Mouse (Mus musculus) kidney, adult 2 months (tissue): ENCODE measurements around the gene Prkce. TPM values are rescaled to one million over a fixed set of nuclear protein-coding genes. Genes with fewer than 3 reads are reported as not detected.
A peak's percentile ranks its signal among the peaks of the same experiment; 100 is the strongest.

Experiments
- DNase-seq: peaks from one replicate; pipeline ENCODE4 v3.0.0; 2021
- H3K27ac ChIP-seq: fragments of 200-500 bp; 2 replicates; pipeline ENCODE4 v1.5.1; 2012; ENCODE audit warnings: low read depth, low read length, control low read depth, inconsistent platforms; ENCODE audit not compliant: insufficient read depth
- H3K27me3 ChIP-seq: fragments of 200-500 bp; replicated peaks from 2 replicates; pipeline ENCODE4 v1.6.1; 2012; ENCODE audit warnings: mild to moderate bottlenecking, moderate library complexity, low read length, inconsistent platforms; ENCODE audit not compliant: control insufficient read depth, insufficient read depth
- H3K36me3 ChIP-seq: fragments of 200-500 bp; 2 replicates; pipeline ENCODE4 v1.6.1; 2012; ENCODE audit warnings: mild to moderate bottlenecking, moderate library complexity, low read length, inconsistent platforms; ENCODE audit not compliant: control insufficient read depth, insufficient read depth
- H3K4me1 ChIP-seq: fragments of 200-500 bp; 2 replicates; pipeline ENCODE4 v1.6.1; 2011; ENCODE audit warnings: low read length; ENCODE audit not compliant: control insufficient read depth, insufficient read depth
- H3K4me3 ChIP-seq: fragments of 200-500 bp; 2 replicates; pipeline ENCODE4 v1.5.1; 2011; ENCODE audit warnings: mild to moderate bottlenecking, low read depth, low read length, control low read depth; ENCODE audit not compliant: insufficient read depth
- CTCF ChIP-seq: fragments of 200-500 bp; conservative IDR thresholded peaks from 2 replicates; pipeline ENCODE4 v1.5.1; 2011; ENCODE audit warnings: low read depth, mild to moderate bottlenecking, control low read depth, low read length, moderate library complexity, mixed read lengths; ENCODE audit not compliant: insufficient read depth, insufficient read length
- POLR2A ChIP-seq: fragments of 200-500 bp; IDR thresholded peaks from one replicate; pipeline ENCODE4 v1.6.1; 2011; ENCODE audit warnings: low read depth, low read length, control low read depth
- WGBS: fragments of 180-500 bp; shearing (Covaris S2); methylation state at CpG from one replicate; pipeline ENCODE4 v1.1.7; 2018; 5-methylcytosine and 5-hydroxymethylcytosine counted together
- polyA plus RNA-seq: library from polyadenylated mRNA; depleted of rRNA; stranded (reverse); fragments of >200 nt; gene quantifications from 2 replicates; pipeline ENCODE4 v1.2.3, GENCODE M21; 2012

Prkce gene
- polyA plus RNA-seq, 1 experiment: 6.1 TPM

- peak; percentile 42 for DNase-seq
- H3K27ac ChIP-seq: no peak overlapping the region
These were observed 237.4 kb downstream of the Prkce start for GRCm38 (mm10) chr17:86404795-86405501.

DNA sequence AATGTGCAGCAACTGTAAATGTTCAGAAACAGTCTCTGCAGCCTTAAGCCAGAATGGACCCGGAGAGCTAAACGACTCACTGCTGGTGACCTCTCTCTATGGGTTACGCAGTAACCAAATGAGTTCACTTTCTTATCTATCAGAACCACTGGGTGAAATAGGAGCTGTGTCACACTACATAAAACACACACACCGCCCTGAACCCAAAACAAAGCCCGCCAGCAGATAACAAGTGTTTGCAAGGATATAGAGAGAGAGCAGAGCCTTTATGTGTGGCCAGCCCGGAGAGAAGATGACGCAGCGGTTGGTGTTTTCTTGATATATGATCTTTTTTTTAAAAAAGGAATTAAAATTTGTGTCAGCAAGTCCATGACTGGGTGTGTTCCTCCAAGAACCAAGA is 238.1 kb downstream of the Prkce start:
- Histone ChIP-seq H3K27ac (no peak overlapping the region), H3K36me3 (no peaks in the 10 kb centered on the region), H3K4me1 (peaks cover 9% of the 10 kb centered on the region), H3K4me3 (no peak overlapping the region), H3K27me3 (no peaks in the 10 kb centered on the region)
- no peak for TF ChIP-seq POLR2A
- TF ChIP-seq CTCF: no peak
- DNase-seq: no peak
- WGBS: 70% methylated on average over 8 of the region's 8 CpGs

More at GRCm38 (mm10) chr17:86404795-86405501, 237.4 kb downstream of the Prkce start:
- TF ChIP-seq CTCF: no peak
- TF ChIP-seq POLR2A: no peak
- Histone ChIP-seq H3K27me3 (no peaks in the 10 kb centered on the region), H3K4me3 (no peak overlapping the region), H3K4me1 (peaks cover 14% of the 10 kb centered on the region), H3K36me3 (no peaks in the 10 kb centered on the region)
- 73% methylated on average over 11 of the region's 11 CpGs for WGBS

DNA sequence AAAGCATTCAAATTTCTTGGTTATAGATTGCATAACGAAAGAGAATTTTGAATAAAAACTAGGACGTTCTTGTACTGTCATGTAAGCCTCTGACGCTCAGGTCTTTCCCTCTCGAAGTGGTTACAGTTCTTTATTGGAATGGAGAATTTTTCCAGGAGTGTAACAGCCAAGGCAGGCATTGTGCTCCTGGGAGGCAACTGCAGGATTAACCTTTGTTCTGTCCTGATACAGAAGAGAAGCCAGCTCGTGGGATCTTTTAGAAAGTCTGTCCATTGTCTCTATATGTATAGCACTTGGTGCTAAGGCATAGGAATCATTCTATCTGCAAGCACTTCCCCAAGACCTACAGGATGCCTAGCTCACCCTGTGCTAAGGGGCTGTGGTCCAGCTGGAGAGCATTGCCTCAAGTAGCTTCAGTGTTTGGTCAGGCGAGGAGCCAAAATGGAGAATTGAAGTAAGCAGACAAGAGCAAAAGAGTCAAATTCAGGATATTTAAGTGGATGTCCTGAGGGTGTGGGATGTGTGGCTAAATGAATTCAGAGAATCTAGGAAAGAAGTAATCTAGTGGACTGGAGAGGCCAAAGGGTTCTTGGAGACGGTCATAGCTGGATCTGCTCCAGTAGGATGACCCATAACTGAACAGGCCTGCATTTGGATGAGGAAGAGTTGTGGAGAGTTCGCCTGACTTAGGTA is 240.5 kb downstream of the Prkce start:
- Histone ChIP-seq H3K4me1 (peaks cover 9% of the 10 kb centered on the region), H3K27ac (no peak overlapping the region), H3K27me3 (no peaks in the 10 kb centered on the region), H3K36me3 (no peaks in the 10 kb centered on the region), H3K4me3 (no peak overlapping the region)
- WGBS: 61% methylated on average over 8 of the region's 8 CpGs
- TF ChIP-seq POLR2A: no peak
- no peak for TF ChIP-seq CTCF
- peak; percentile 69 for DNase-seq

GRCm38 (mm10) chr17:86408614-86409006 is 241.0 kb downstream of the Prkce start:
- TF ChIP-seq POLR2A (no peak), CTCF (no peak)
- H3K4me3 ChIP-seq: no peak overlapping the region
- H3K36me3 ChIP-seq: no peaks in the 10 kb centered on the region
- peaks cover 9% of the 10 kb centered on the region for H3K4me1 ChIP-seq
- DNase-seq: no peak
- no peak overlapping the region for H3K27ac ChIP-seq
- H3K27me3 ChIP-seq: no peaks in the 10 kb centered on the region
- WGBS: 75% methylated on average over 5 of the region's 5 CpGs

GRCm38 (mm10) chr17:86409485-86409884 is 241.9 kb downstream of the Prkce start:
- TF ChIP-seq CTCF (no peak), POLR2A (no peak)
- no peak for DNase-seq
- H3K27me3 ChIP-seq: no peaks in the 10 kb centered on the region
- no peak overlapping the region for H3K27ac ChIP-seq
- H3K36me3 ChIP-seq: no peaks in the 10 kb centered on the region
- peaks cover 9% of the 10 kb centered on the region for H3K4me1 ChIP-seq
- WGBS: 92% methylated on average over 8 of the region's 8 CpGs
- no peak overlapping the region for H3K4me3 ChIP-seq

DNA sequence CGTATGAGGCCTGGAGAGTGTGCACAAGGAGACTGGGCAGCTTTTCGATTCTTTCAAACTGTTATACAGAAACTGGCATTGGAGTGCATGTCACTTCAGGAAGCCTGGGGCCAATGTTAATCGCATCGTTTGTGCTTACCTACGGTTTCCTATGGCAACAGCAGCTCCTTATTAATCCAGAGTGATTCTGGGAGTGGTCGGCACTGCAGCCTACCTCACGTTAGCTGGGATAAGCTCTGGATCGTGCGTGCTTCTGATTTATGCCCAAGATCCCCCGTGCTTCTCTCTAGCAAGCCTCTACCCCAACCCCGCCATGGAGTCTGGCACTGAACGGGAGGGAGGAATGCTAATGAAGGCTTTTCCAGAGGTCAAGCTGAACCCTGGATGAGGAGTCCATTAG is 242.9 kb downstream of the Prkce start:
- H3K4me3 ChIP-seq: no peak overlapping the region
- DNase-seq: no peak
- 73% methylated on average over 12 of the region's 12 CpGs for WGBS
- no peaks in the 10 kb centered on the region for H3K36me3 ChIP-seq
- peaks cover 5% of the 10 kb centered on the region for H3K4me1 ChIP-seq
- no peak for TF ChIP-seq CTCF
- no peak for TF ChIP-seq POLR2A
- H3K27me3 ChIP-seq: no peaks in the 10 kb centered on the region
- H3K27ac ChIP-seq: no peak overlapping the region

DNA sequence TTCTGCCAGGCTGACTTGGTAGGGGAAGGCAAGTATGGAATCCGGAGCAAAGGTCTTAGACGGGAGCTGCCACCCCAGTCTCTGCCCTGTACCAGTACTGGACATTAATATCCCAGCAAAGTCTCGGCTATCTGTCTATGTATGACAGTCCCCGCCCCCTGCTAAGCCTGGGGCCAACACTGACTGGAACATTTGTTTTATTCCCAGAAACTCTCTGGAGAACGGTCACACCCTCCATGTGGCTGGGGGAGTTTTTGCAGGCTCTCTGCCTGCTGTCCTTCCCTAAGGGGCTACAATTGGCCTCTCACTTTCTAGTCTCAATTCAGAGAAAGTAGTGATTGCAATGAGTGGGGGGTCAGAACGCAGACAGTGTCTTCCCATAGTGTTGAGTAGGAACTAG is 244.6 kb downstream of the Prkce start:
- H3K27me3 ChIP-seq: no peaks in the 10 kb centered on the region
- DNase-seq: no peak
- 70% methylated on average over 6 of the region's 6 CpGs for WGBS
- H3K27ac ChIP-seq: no peak overlapping the region
- H3K36me3 ChIP-seq: no peaks in the 10 kb centered on the region
- peaks cover 4% of the 10 kb centered on the region for H3K4me1 ChIP-seq
- TF ChIP-seq CTCF (no peak), POLR2A (no peak)
- no peak overlapping the region for H3K4me3 ChIP-seq
